Mouse (Mus musculus) neural tube, embryonic 12.5 days (tissue): ENCODE measurements at regions not wholly inside any gene's neighbourhood (a gene's known extent, or its start where the extent isn't known, plus 50 kb on each side); places are given as distances from the start of the nearest gene placed in this dataset.

Experiments
- ATAC-seq: fragments of 200-750 bp; cut with Nextera tagmentation; 2 replicates; pipeline ENCODE4 v1.8.0; 2017; ENCODE audit warnings: low read depth, mild to moderate bottlenecking, moderate TSS enrichment, moderate library complexity; ENCODE audit not compliant: low FRiP score
- H3K27ac ChIP-seq: fragments of 300-500 bp; sonication (generic); 2 replicates; pipeline ENCODE4 v1.5.1; 2016
- H3K27me3 ChIP-seq: fragments of 300-500 bp; sonication (generic); replicated peaks from 2 replicates; pipeline ENCODE4 v1.6.1; 2016; ENCODE audit warnings: mild to moderate bottlenecking
- H3K36me3 ChIP-seq: fragments of 300-500 bp; sonication (generic); 2 replicates; pipeline ENCODE4 v1.6.1; 2016; ENCODE audit warnings: mild to moderate bottlenecking
- H3K4me1 ChIP-seq: fragments of 300-500 bp; sonication (generic); 2 replicates; pipeline ENCODE4 v1.6.1; 2016
- H3K4me2 ChIP-seq: fragments of 300-500 bp; sonication (generic); replicated peaks from 2 replicates; pipeline ENCODE4 v1.6.1; 2016; ENCODE audit warnings: mild to moderate bottlenecking
- H3K4me3 ChIP-seq: fragments of 300-500 bp; sonication (generic); 2 replicates; pipeline ENCODE4 v1.5.1; 2016
- H3K9ac ChIP-seq: fragments of 300-500 bp; sonication (generic); 2 replicates; pipeline ENCODE4 v1.6.1; 2016; ENCODE audit warnings: mild to moderate bottlenecking
- H3K9me3 ChIP-seq: fragments of 300-500 bp; sonication (generic); 2 replicates; pipeline ENCODE4 v1.6.1; 2016; ENCODE audit warnings: mild to moderate bottlenecking
- WGBS: fragments of 180-500 bp; shearing (Covaris S2); methylation state at CpG from one replicate; pipeline ENCODE4 v1.1.7; 2016; 5-methylcytosine and 5-hydroxymethylcytosine counted together

- Histone ChIP-seq H3K4me1 (peaks cover 7% of the 10 kb centered on the region; the same call in 1 of the 2 replicates), H3K9ac (no peak overlapping the region), H3K27ac (no peak overlapping the region), H3K36me3 (no peaks in the 10 kb centered on the region), H3K9me3 (no peaks in the 10 kb centered on the region), H3K4me2 (no peak overlapping the region), H3K4me3 (no peak overlapping the region), H3K27me3 (0 out of 2 replicates have a peak, but pooled peaks cover 5% of the 10 kb centered on the region)
- no peak for ATAC-seq
- WGBS = 88% methylated on average over 5 of the region's 5 CpGs
Observed at GRCm38 (mm10) chr13:90294648-90295007, 205.2 kb upstream of the Xrcc4 start.

DNA sequence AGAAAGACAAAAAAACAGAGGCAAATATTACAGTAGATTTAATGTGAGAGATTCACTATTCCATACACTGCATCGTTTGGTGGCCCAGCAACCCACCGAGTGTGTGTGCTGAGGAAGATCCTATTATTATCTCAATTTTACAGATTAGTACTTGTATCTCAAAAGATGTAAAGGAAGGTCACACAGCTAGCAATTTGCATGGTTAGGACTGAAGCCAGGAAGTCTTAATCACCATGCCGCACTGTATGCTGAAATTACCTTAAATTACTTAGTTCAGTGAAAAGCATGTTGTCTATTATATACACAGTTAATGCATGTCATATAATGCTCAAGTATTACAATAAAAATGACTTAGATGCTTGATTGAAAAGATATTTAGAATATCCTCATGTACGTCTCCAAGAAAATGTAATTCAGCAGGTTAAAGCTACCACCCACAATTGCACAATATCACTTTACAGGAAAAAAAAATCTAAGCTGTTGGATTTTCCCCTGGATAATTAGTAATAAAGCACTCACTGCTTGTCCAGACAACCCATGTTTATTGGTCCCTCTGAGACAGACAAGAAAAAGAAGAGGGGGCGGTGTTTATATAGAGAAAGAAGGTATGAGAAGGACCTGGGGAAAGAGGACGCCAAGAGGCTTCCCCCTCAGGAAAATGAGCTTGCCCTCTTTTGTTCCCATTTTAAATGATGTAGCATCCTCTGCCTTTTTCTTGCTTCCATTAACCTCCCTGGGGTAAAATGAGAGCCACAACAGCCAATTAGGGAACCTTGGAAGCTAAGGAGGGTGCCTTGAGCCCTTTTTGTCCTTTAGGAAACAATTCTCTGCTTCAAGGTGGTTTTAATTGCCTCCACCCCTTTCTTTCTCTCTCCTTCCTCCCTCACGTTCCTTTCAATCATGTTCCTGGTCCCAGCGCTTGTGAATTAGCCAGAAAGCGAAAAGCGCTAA, 204.6 kb upstream of the Xrcc4 start:
- Histone ChIP-seq H3K4me3 (no peak overlapping the region), H3K4me2 (no peak overlapping the region), H3K9ac (no peak overlapping the region), H3K9me3 (no peaks in the 10 kb centered on the region), H3K27ac (no peak overlapping the region), H3K36me3 (no peaks in the 10 kb centered on the region), H3K4me1 (peaks cover 7% of the 10 kb centered on the region; the same call in 1 of the 2 replicates), H3K27me3 (0 out of 2 replicates have a peak, but pooled peaks cover 5% of the 10 kb centered on the region)
- ATAC-seq = no peak
- WGBS = 60% methylated on average over 10 of the region's 10 CpGs

DNA sequence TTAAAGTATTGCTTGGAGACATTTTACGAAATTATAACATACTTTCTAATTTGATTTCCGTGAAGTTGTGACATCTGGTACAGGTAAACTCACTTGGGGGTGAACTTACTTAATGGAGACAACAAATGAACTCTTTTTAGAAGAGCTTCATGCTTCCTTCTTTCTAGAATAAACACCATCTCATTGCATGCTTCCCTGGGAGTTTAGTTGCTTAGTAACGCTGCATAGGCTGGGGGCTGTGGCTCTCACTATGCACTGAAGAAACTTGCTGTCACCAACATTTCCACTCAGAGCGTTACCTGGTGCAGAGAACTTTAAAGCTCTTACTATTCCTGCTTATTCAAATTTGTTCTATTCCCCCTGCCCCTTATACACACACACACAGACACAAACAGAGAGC, 203.5 kb upstream of the Xrcc4 start:
- no peak for ATAC-seq
- no peak overlapping the region for H3K27ac ChIP-seq
- peaks cover 7% of the 10 kb centered on the region; the same call in 1 of the 2 replicates for H3K4me1 ChIP-seq
- H3K27me3 ChIP-seq = 0 out of 2 replicates have a peak, but pooled peaks cover 5% of the 10 kb centered on the region
- 48% methylated on average over 4 of the region's 4 CpGs for WGBS
- no peak overlapping the region for H3K9ac ChIP-seq
- H3K4me3 ChIP-seq = no peak overlapping the region
- no peaks in the 10 kb centered on the region for H3K9me3 ChIP-seq
- no peak overlapping the region for H3K4me2 ChIP-seq
- H3K36me3 ChIP-seq = no peaks in the 10 kb centered on the region

GRCm38 (mm10) chr13:90292124-90292523, 202.7 kb upstream of the Xrcc4 start:
- H3K9me3 ChIP-seq = no peaks in the 10 kb centered on the region
- no peak overlapping the region for H3K9ac ChIP-seq
- H3K4me1 ChIP-seq = peaks cover 7% of the 10 kb centered on the region; the same call in 1 of the 2 replicates
- H3K4me2 ChIP-seq = no peak overlapping the region
- H3K27ac ChIP-seq = no peak overlapping the region
- no peaks in the 10 kb centered on the region for H3K36me3 ChIP-seq
- H3K27me3 ChIP-seq = 0 out of 2 replicates have a peak, but pooled peaks cover 5% of the 10 kb centered on the region
- H3K4me3 ChIP-seq = no peak overlapping the region
- WGBS = 42% methylated on average over 1 of the region's 1 CpGs
- no peak for ATAC-seq

DNA sequence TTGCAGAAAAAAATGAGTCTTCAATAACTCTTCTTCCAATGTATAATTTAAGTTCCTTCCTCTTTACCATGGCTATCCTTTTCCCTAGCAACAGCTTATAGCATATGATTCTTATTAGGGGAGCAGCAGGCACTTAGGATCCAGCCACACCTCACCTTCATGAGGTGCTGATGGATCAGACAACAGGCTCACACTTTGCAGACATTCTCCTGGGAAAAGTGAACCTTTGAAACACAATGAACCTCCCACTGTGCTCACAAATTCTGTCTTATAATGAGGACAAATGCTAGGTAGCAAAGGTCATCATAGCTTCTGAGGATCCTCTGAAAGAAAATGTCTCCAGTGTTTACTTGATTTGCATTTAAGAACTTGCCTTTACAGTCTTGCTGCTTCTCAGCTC, 191.6 kb upstream of the Xrcc4 start:
- Histone ChIP-seq H3K27me3 (no peaks in the 10 kb centered on the region), H3K27ac (no peak overlapping the region), H3K9me3 (no peaks in the 10 kb centered on the region), H3K4me1 (no peaks in the 10 kb centered on the region), H3K4me2 (no peak overlapping the region), H3K4me3 (no peak overlapping the region), H3K36me3 (no peaks in the 10 kb centered on the region), H3K9ac (no peak overlapping the region)
- no peak for ATAC-seq

- no peaks in the 10 kb centered on the region for H3K4me1 ChIP-seq
- ATAC-seq = no peak
- H3K9me3 ChIP-seq = no peaks in the 10 kb centered on the region
- WGBS = 60% methylated on average over 3 of the region's 3 CpGs
- no peak overlapping the region for H3K4me3 ChIP-seq
- H3K27me3 ChIP-seq = no peaks in the 10 kb centered on the region
- H3K36me3 ChIP-seq = no peaks in the 10 kb centered on the region
- no peak overlapping the region for H3K27ac ChIP-seq
- no peak overlapping the region for H3K9ac ChIP-seq
- H3K4me2 ChIP-seq = no peak overlapping the region
Observed at GRCm38 (mm10) chr13:90279786-90280382, 190.5 kb upstream of the Xrcc4 start.

- H3K9me3 ChIP-seq = no peaks in the 10 kb centered on the region
- H3K4me1 ChIP-seq = no peaks in the 10 kb centered on the region
- H3K36me3 ChIP-seq = no peaks in the 10 kb centered on the region
- no peak for ATAC-seq
- no peak overlapping the region for H3K27ac ChIP-seq
- no peaks in the 10 kb centered on the region for H3K27me3 ChIP-seq
- no peak overlapping the region for H3K4me3 ChIP-seq
- H3K4me2 ChIP-seq = no peak overlapping the region
- no peak overlapping the region for H3K9ac ChIP-seq
Observed at GRCm38 (mm10) chr13:90279355-90279754, 189.9 kb upstream of the Xrcc4 start.

DNA sequence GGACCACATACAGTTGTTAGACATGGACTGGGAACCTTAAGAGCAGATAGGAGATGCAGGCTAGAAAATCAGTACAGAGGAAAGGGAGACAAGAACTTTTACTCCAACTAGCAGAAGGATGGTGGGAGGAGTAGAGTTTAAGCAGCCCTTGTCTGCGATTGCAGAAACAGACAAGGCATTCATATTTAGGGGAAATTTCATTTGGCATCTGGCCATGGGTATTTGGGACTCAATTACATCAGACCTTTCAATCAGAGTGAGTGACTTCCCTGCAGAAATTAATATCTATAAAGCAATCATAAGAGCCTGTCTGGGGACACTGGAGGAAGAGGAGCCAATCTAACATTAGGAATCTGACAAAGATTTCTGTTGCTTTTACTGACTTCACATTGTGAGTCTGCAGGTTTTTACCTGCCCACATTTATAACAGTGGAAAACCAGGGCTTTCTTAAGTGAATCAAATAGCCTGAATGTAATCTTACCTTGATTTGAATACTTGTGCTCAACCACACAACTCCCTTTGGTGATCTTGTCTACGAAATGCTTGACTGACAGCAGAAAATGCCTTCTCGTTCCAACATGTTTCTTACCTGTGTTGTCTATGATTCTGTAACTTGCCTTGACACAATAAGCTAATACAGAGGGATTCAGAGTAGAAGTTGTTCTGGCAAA, 169.8 kb upstream of the Xrcc4 start:
- Histone ChIP-seq H3K27me3 (no peaks in the 10 kb centered on the region), H3K27ac (no peak overlapping the region), H3K9ac (no peak overlapping the region), H3K9me3 (no peaks in the 10 kb centered on the region), H3K4me3 (no peak overlapping the region), H3K4me2 (no peak overlapping the region), H3K4me1 (no peaks in the 10 kb centered on the region), H3K36me3 (no peaks in the 10 kb centered on the region)
- no peak for ATAC-seq
- WGBS = 91% methylated on average over 3 of the region's 3 CpGs

- Histone ChIP-seq H3K4me3 (no peak overlapping the region), H3K27ac (no peak overlapping the region), H3K9me3 (no peaks in the 10 kb centered on the region), H3K4me1 (no peaks in the 10 kb centered on the region), H3K9ac (no peak overlapping the region), H3K4me2 (no peak overlapping the region), H3K36me3 (no peaks in the 10 kb centered on the region), H3K27me3 (no peaks in the 10 kb centered on the region)
- no peak for ATAC-seq
- 27% methylated on average over 1 of the region's 1 CpGs for WGBS
Observed at GRCm38 (mm10) chr13:90252981-90253380, 163.6 kb upstream of the Xrcc4 start.

DNA sequence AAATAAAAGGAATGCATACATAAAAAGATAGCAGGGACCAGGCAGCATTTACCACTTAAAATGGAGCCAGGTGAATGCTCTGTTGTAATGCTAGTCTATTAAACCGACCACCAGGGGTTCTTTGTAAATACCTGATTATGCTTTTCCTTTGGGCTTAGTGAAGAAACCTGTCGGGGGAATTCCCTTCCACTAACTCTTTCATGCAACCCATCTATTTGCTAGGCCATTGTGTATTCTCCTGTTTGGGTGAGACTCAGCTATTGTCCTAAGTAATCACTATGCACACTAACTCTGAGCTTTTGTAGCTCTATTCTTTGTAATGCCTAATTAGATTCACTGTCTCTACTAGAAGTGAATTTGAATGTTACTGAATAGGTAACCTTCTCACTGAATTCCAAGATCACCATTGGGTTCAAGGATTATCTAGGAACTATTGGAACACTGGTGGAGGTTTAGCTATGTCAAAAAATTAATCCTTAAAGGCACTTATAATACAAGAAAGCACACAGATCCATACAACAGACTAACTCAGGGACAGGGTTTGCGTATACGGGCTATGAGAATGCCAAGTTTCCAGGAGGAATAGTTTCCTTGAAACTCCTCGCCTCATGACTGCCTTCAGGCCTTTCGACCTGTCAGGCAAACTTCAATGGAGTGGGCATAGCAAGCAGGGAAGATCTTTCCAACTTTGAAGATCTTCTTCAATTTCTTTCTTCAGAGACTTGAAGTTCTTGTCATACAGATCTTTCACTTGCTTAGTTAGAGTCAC, 156.8 kb upstream of the Xrcc4 start:
- Histone ChIP-seq H3K9ac (no peak overlapping the region), H3K27ac (no peak overlapping the region), H3K4me2 (no peak overlapping the region), H3K27me3 (no peaks in the 10 kb centered on the region), H3K4me1 (no peaks in the 10 kb centered on the region), H3K36me3 (no peaks in the 10 kb centered on the region), H3K9me3 (no peaks in the 10 kb centered on the region), H3K4me3 (no peak overlapping the region)
- no peak for ATAC-seq
- 85% methylated on average over 6 of the region's 6 CpGs for WGBS

DNA sequence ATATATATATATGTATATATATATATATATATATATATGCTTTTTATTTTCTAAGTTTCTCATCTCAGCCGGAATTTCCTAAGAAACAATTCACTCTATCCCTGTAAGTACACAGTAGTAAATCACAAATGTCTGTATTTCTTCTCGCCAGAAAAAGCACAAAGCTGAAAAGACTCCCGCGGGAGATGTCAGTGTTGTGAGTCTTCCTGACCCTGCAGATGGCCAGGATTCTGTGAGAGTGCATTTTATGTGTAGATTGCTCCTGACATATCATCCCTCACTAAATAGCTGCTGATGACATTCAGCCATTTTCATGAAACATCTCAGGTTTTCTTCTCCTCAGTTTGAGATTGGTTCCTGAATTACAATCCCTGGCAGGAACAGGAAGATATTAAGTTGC, 148.9 kb upstream of the Xrcc4 start:
- no peak overlapping the region for H3K4me3 ChIP-seq
- H3K27ac ChIP-seq = no peak overlapping the region
- H3K9ac ChIP-seq = no peak overlapping the region
- H3K9me3 ChIP-seq = no peaks in the 10 kb centered on the region
- 23% methylated on average over 4 of the region's 4 CpGs for WGBS
- H3K36me3 ChIP-seq = no peaks in the 10 kb centered on the region
- H3K4me1 ChIP-seq = no peaks in the 10 kb centered on the region
- no peak overlapping the region for H3K4me2 ChIP-seq
- no peak for ATAC-seq
- H3K27me3 ChIP-seq = no peaks in the 10 kb centered on the region

DNA sequence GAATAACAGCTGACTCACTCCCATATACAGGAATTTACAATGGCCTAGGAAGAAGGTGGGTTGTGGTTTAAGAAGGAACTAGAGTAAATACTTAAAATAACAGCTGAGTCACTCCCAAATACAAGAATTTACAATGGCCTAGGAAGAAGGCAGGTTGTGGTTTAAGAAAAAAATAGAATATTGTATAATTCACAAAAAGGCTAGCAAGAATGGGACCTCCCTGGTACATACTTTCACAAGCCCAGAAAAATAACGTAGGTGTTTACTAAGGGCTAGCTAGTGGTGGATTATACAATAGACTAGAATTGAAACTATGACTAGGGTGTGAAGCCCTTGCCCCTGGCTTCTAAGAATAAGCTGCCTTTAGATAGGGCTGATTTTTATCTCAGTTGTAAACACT, 144.6 kb upstream of the Xrcc4 start:
- WGBS = 84% methylated on average over 1 of the region's 1 CpGs
- no peak for ATAC-seq

More for the DNA sequence above, 144.6 kb upstream of the Xrcc4 start:
- H3K27me3 ChIP-seq = no peaks in the 10 kb centered on the region
- no peak overlapping the region for H3K9ac ChIP-seq
- no peaks in the 10 kb centered on the region for H3K4me1 ChIP-seq
- H3K4me3 ChIP-seq = no peak overlapping the region
- H3K27ac ChIP-seq = no peak overlapping the region
- H3K36me3 ChIP-seq = no peaks in the 10 kb centered on the region
- H3K4me2 ChIP-seq = no peak overlapping the region
- H3K9me3 ChIP-seq = no peaks in the 10 kb centered on the region
